Mouse (Mus musculus): ENCODE measurements at regions not wholly inside any gene's neighbourhood (a gene's known extent, or its start where the extent isn't known, plus 50 kb on each side); places are given as distances from the start of the nearest gene placed in this dataset.

GRCm38 (mm10) chr17:4762956-4763355 is 231.2 kb upstream of the Arid1b start:
- TF ChIP-seq GATA1 (IDR thresholded peaks at IDR 0.05; ENCODE audit: low read length) = no peak
- TF ChIP-seq TAL1 (IDR thresholded peaks at IDR 0.05; ENCODE audit: low read length) = no peak
